Mouse (Mus musculus) heart, postnatal 0 days (tissue): ENCODE results near the gene Hmga1.

Source experiments
- CTCF ChIP-seq: IDR thresholded peaks from 2 replicates; pipeline ENCODE4 v1.5.1; 2016; ENCODE audit warnings: antibody characterized with exemption, control low read depth, low read depth
- EP300 ChIP-seq: IDR thresholded peaks from 2 replicates; pipeline ENCODE4 v1.6.1; 2016; ENCODE audit warnings: antibody characterized with exemption, low read depth

DNA sequence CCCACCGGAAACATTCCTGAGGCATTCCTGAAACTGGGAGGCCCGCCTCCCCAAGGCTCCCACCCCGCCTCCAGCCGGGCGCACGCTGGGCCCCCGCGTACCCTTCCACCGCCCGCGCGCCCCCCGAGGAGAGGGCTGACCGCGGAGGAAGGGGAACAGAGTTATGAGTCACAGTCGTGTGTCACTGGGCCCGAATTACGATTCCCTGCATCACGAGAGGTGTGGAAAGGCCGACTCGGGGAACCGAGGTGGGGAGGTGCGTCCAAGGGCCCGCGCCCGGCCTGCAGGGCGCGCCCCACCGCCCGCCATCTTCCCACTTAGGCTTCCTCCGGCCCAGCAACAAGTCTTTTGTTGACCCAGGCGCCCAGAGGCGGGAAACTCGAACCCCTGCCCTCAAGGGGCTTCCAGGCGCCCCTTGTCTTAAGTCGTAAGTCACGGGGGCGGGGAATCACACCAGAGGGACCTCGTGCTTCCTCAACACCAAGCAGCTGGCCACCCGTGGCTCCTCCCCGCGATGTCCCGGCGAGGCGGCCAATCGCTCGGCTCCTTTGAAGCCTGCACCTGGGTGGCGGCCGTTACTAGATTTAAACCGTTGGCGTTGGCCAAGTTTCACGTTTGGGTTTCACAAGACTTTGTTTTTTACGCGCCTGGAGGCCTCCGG lies 655 bp upstream of the Hmga1 start:
- TF ChIP-seq CTCF (no peak), EP300 (no peak; the same call in 1 of the 2 replicates)
